Mouse (Mus musculus) small intestine, adult 2 months (tissue): ENCODE results near the gene Rpl29. TPM values are rescaled to one million over a fixed set of nuclear protein-coding genes. Genes with fewer than 3 reads are reported as not detected.

Source experiments
- H3K27ac ChIP-seq: fragments of 200-500 bp; 2 replicates; pipeline ENCODE4 v1.5.1; 2012; ENCODE audit warnings: low read depth, low read length, control low read depth, inconsistent platforms; ENCODE audit not compliant: insufficient read depth
- H3K27me3 ChIP-seq: fragments of 200-500 bp; 2 replicates; pipeline ENCODE4 v1.6.1; 2012; ENCODE audit warnings: mild to moderate bottlenecking, moderate library complexity, low read length, inconsistent platforms; ENCODE audit not compliant: control insufficient read depth, insufficient read depth
- H3K36me3 ChIP-seq: fragments of 200-500 bp; 2 replicates; pipeline ENCODE4 v1.6.1; 2012; ENCODE audit warnings: mild to moderate bottlenecking, low read length, control low read depth, inconsistent platforms; ENCODE audit not compliant: control insufficient read depth, insufficient read depth
- H3K4me1 ChIP-seq: fragments of 200-500 bp; 2 replicates; pipeline ENCODE4 v1.6.1; 2012; ENCODE audit warnings: low read length, inconsistent platforms, mixed read lengths; ENCODE audit not compliant: control insufficient read depth, insufficient read depth, insufficient read length
- H3K4me3 ChIP-seq: fragments of 200-500 bp; 2 replicates; pipeline ENCODE4 v1.5.1; 2012; ENCODE audit warnings: low read depth, mild to moderate bottlenecking, control low read depth, inconsistent platforms, low read length, moderate library complexity
- CTCF ChIP-seq: fragments of 200-500 bp; IDR thresholded peaks from 2 replicates; pipeline ENCODE4 v1.5.1; 2012; ENCODE audit warnings: low read depth, mild to moderate bottlenecking, control low read depth, inconsistent platforms, low read length, moderate library complexity, mixed read lengths; ENCODE audit not compliant: insufficient replicate concordance, insufficient read length; ENCODE audit errors: extremely low read depth
- POLR2A ChIP-seq: fragments of 200-500 bp; IDR thresholded peaks from 2 replicates; pipeline ENCODE4 v1.6.1; 2012; ENCODE audit warnings: low read depth, mild to moderate bottlenecking, control low read depth, inconsistent platforms, low read length, moderate library complexity
- WGBS: fragments of 180-500 bp; shearing (Covaris S2); methylation state at CpG from one replicate; pipeline ENCODE4 v1.1.7; 2018; 5-methylcytosine and 5-hydroxymethylcytosine counted together
- polyA plus RNA-seq: library from polyadenylated mRNA; depleted of rRNA; stranded (reverse); fragments of >200 nt; gene quantifications from 2 replicates; pipeline ENCODE4 v1.2.3, GENCODE M21; 2012

Gene Rpl29
- polyA plus RNA-seq, 1 experiment = 390 TPM

DNA sequence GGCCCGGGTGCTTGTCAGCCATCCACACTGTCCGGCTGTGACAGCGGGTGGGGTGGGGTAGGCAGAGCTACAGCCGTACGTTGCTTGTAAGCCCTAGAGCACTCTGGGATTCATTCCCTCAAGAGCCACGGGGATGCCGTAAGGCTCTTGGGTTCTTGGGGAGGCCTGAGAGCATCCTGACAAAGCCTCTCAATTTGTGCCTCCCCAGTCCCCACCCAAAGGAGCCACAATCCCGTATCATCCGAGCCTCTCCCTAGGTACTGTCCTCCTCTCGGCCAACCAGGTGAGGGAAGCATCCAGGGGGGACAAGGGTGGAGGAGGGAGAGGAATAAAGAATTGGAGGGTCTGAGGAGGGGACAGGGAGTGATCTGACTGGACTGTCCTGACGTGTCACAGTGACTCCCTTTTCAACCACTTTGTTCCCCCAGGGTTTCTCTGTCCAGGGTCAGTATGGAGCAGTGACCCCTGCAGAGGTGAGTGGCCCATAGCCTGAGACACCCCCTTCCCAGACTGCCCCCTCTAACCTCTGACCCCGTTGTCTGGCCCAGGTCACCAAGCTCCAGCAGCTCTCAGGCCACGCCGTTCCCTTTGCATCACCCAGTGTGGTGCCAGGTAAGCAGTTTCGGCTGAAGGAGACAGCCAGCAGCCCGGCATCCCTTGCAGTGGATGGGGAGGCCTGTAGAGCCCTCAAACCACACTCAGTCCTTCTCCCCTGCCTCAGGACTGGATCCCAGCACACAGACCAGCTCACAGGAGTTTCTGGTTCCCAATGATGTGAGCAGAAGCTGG, 32.6 kb downstream of the Rpl29 start:
- Histone ChIP-seq H3K36me3 (no peaks in the 10 kb centered on the region), H3K27me3 (peaks cover 12% of the 10 kb centered on the region), H3K4me3 (no peak overlapping the region), H3K27ac (no peak overlapping the region), H3K4me1 (no peaks in the 10 kb centered on the region; the same call in 1 of the 2 replicates)
- TF ChIP-seq CTCF (no peak), POLR2A (no peak)
- 85% methylated on average over 16 of the region's 16 CpGs for WGBS

GRCm38 (mm10) chr9:106462430-106462800, 33.2 kb downstream of the Rpl29 start:
- H3K27me3 ChIP-seq = peaks cover 12% of the 10 kb centered on the region
- 96% methylated on average over 12 of the region's 12 CpGs for WGBS
- TF ChIP-seq POLR2A = no peak
- no peak for TF ChIP-seq CTCF

GRCm38 (mm10) chr9:106463122-106464063, 34.1 kb downstream of the Rpl29 start:
- Histone ChIP-seq H3K4me3 (no peak overlapping the region), H3K27ac (no peak overlapping the region), H3K4me1 (no peaks in the 10 kb centered on the region; the same call in 1 of the 2 replicates), H3K36me3 (no peaks in the 10 kb centered on the region), H3K27me3 (peaks cover 12% of the 10 kb centered on the region)
- TF ChIP-seq POLR2A = no peak
- TF ChIP-seq CTCF = no peak
- WGBS = 94% methylated on average over 21 of the region's 21 CpGs

More at GRCm38 (mm10) chr9:106462430-106462800, 33.2 kb downstream of the Rpl29 start:
- H3K4me1 ChIP-seq = no peaks in the 10 kb centered on the region; the same call in 1 of the 2 replicates
- H3K4me3 ChIP-seq = no peak overlapping the region
- no peaks in the 10 kb centered on the region for H3K36me3 ChIP-seq
- H3K27ac ChIP-seq = no peak overlapping the region

GRCm38 (mm10) chr9:106464751-106465541, 35.7 kb downstream of the Rpl29 start:
- Histone ChIP-seq H3K27ac (no peak overlapping the region), H3K27me3 (peaks cover 12% of the 10 kb centered on the region), H3K36me3 (no peaks in the 10 kb centered on the region), H3K4me1 (no peaks in the 10 kb centered on the region; the same call in 1 of the 2 replicates), H3K4me3 (peak overlapping the region; percentile 60)
- TF ChIP-seq CTCF (no peak), POLR2A (no peak)
- 3% methylated on average over 99 of the region's 99 CpGs for WGBS

- peak within 1 kb of the TSS; percentile 60 for H3K4me3 ChIP-seq
- no peaks in the 10 kb centered on the region for H3K36me3 ChIP-seq
- no peaks in the 10 kb centered on the region; the same call in 1 of the 2 replicates for H3K4me1 ChIP-seq
- WGBS = 38% methylated on average over 26 of the region's 26 CpGs
- no peak for TF ChIP-seq POLR2A
- H3K27ac ChIP-seq = no peak within 1 kb of the TSS
- peaks cover 12% of the 10 kb centered on the region for H3K27me3 ChIP-seq
Measured at GRCm38 (mm10) chr9:106465571-106466200, 36.4 kb downstream of the Rpl29 start, which contains the start of gene Gpr62. Gene Gpr62 (minus strand): TSS chr9:106465938.

DNA sequence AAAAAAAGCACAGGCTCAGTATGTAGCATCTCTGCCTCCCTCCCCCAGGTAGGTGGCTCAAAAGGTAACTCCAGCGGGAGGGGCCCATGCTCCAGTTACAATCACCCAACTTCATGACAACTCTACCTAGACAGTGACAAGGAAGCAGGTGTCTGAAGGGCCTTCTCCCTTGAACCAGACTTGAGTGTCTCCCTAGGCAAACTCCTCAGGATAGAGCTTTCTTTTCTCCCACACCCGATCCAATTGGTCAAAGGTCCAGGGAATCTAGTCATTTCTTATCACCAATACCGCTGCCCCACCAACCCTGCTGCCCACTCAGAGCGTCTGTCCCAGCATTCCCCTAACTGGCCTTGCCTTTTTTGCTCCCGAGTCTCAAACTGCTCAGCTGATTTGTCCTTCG, 37.5 kb downstream of the Rpl29 start:
- Histone ChIP-seq H3K4me3 (no peak overlapping the region), H3K4me1 (peaks cover 2% of the 10 kb centered on the region; the same call in 1 of the 2 replicates), H3K36me3 (no peaks in the 10 kb centered on the region), H3K27ac (no peak overlapping the region), H3K27me3 (peaks cover 12% of the 10 kb centered on the region)
- no peak for TF ChIP-seq POLR2A
- TF ChIP-seq CTCF = no peak
- 62% methylated on average over 6 of the region's 6 CpGs for WGBS
